Mouse (Mus musculus) stomach, embryonic 14.5 days (tissue): Measurements from ENCODE around the gene Ptpn11. TPM values are rescaled to one million over a fixed set of nuclear protein-coding genes. Genes with fewer than 3 reads are reported as not detected.

ENCODE experiments used
- ATAC-seq: fragments of 200-750 bp; cut with Nextera tagmentation; 2 replicates; pipeline ENCODE4 v1.8.0; 2017; ENCODE audit warnings: low read depth, moderate TSS enrichment; ENCODE audit not compliant: insufficient number of reproducible peaks, insufficient read depth, low FRiP score
- H3K27ac ChIP-seq: fragments of 300-500 bp; sonication (generic); 2 replicates; pipeline ENCODE4 v1.5.1; 2014; ENCODE audit warnings: mild to moderate bottlenecking, low read length, moderate library complexity, mixed read lengths
- H3K27me3 ChIP-seq: fragments of 300-500 bp; sonication (generic); 2 replicates; pipeline ENCODE4 v1.6.1; 2014; ENCODE audit warnings: low read length, control low read depth, mixed read lengths; ENCODE audit not compliant: control insufficient read depth, insufficient read depth
- H3K36me3 ChIP-seq: fragments of 300-500 bp; sonication (generic); 2 replicates; pipeline ENCODE4 v1.6.1; 2014; ENCODE audit warnings: mild to moderate bottlenecking, control low read depth, low read length, moderate library complexity, mixed read lengths; ENCODE audit not compliant: control insufficient read depth, insufficient read depth
- H3K4me1 ChIP-seq: fragments of 300-500 bp; sonication (generic); 2 replicates; pipeline ENCODE4 v1.6.1; 2014; ENCODE audit warnings: low read length, control low read depth, mixed read lengths; ENCODE audit not compliant: control insufficient read depth, insufficient read depth
- H3K4me2 ChIP-seq: fragments of 300-500 bp; sonication (generic); replicated peaks from 2 replicates; pipeline ENCODE4 v1.6.1; 2014; ENCODE audit warnings: low read depth, low read length, control low read depth
- H3K4me3 ChIP-seq: fragments of 300-500 bp; sonication (generic); 2 replicates; pipeline ENCODE4 v1.5.1; 2014; ENCODE audit warnings: low read depth, low read length, control low read depth
- H3K9ac ChIP-seq: fragments of 300-500 bp; sonication (generic); replicated peaks from 2 replicates; pipeline ENCODE4 v1.6.1; 2014; ENCODE audit warnings: low read depth, mild to moderate bottlenecking, control low read depth, low read length, moderate library complexity, mixed read lengths
- H3K9me3 ChIP-seq: fragments of 300-500 bp; sonication (generic); 2 replicates; pipeline ENCODE4 v1.6.1; 2016; ENCODE audit warnings: low read depth, low read length, control low read depth; ENCODE audit not compliant: control insufficient read depth
- WGBS: fragments of 180-500 bp; shearing (Covaris S2); extraction: QIAGEN DNeasy Blood & Tissue Kit; methylation state at CpG from one replicate; pipeline ENCODE4 v1.1.7; 2014; 5-methylcytosine and 5-hydroxymethylcytosine counted together
- polyA plus RNA-seq: library from polyadenylated mRNA; unstranded; fragments of >200 nt; fragmentation: Nextera tagmentation; extraction: Ambion mirVana; gene quantifications from 2 replicates; pipeline ENCODE4 v1.2.1, GENCODE M21; 2014

Gene Ptpn11
- polyA plus RNA-seq, 1 experiment from 2014 or later = 28.3 TPM

DNA sequence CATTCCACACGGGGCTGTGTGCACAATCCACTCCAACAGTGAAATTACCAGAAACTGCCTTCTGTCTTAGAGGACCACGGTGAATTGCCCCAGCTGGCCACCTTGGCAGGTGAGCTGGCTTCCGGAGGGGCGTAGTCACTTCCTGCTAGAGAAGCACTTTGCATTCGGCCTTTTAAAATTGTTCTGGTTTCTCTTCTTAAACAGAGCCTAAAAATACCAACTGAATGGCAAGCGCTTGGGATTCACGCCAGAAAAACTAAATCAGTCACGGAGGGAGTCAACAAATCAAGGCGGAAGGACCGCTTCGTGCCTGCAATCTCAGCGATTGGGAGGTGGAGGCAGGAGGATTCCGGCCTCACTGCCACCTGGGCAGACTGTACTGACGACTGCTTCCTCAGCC is 77.0 kb downstream of the Ptpn11 start:
- Histone ChIP-seq H3K36me3 (no peaks in the 10 kb centered on the region), H3K4me1 (no peaks in the 10 kb centered on the region), H3K9ac (no peak overlapping the region), H3K27me3 (no peaks in the 10 kb centered on the region), H3K4me2 (no peak overlapping the region), H3K9me3 (no peaks in the 10 kb centered on the region), H3K27ac (no peak overlapping the region), H3K4me3 (no peak overlapping the region)
- no peak for ATAC-seq
- 69% methylated on average over 14 of the region's 14 CpGs for WGBS

DNA sequence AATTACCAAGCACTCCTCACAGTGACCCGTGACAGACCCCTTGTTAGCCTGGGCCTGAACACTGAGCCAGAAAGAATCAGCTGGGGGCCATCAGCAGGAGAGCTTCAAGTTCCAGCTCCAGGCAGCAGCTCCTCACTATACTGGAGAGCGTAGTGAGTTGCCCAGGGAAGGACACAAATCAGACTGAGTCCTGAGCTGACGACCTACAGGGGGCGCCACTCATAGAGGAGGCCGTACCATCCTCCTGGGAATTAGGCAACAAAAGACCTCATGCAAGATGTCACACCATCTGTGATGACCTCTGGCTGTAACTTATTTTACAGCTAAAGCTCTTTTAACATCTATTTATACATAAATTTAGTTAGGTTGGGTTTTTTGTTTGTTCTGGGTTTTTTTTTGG is 78.8 kb downstream of the Ptpn11 start:
- ATAC-seq = no peak
- Histone ChIP-seq H3K9ac (no peak overlapping the region), H3K36me3 (no peaks in the 10 kb centered on the region), H3K27ac (no peak overlapping the region), H3K9me3 (no peaks in the 10 kb centered on the region), H3K4me3 (no peak overlapping the region), H3K4me1 (no peaks in the 10 kb centered on the region), H3K4me2 (no peak overlapping the region), H3K27me3 (no peaks in the 10 kb centered on the region)
- 77% methylated on average over 5 of the region's 5 CpGs for WGBS

DNA sequence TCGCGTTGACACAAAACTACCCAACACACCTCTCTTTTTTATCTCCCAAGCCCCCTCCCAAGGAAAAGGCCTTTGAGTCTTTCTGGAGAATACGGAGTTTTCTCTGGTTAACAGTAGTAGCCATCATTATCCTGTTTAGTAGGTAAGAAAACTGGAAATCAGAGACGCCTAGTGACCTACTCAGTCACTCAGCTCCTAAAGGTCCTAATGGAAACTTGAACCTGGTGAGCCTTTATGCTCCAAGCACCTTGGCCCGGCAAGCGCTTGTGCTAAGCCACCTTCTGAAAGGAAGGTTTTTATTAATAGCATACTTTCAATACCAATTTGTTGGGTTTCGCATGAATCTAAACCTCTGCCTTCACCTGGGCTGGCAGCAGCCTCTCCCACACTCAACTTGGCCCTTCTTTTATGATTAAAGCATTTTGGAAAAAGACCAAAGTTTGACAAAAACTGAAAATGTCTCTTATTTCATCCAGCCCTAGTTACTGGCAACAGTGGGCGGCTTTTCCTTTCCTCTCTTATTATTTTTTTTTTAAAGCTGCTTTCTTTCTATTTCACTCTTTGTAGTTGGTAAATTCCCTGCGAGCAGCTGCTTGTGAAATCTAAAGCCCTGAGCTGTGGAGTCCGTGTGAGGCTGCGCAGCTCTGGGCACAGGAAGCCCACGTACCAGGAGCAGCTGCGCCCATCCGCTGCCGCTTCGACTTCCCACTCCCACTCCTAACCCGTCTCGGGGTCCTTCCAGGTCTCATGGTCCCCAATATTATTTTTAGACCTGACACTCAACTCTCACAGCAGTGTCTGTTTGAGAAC is 79.9 kb downstream of the Ptpn11 start:
- WGBS = 87% methylated on average over 18 of the region's 18 CpGs
- Histone ChIP-seq H3K27ac (no peak overlapping the region), H3K27me3 (no peaks in the 10 kb centered on the region), H3K4me3 (no peak overlapping the region), H3K36me3 (no peaks in the 10 kb centered on the region), H3K4me2 (no peak overlapping the region), H3K9me3 (no peaks in the 10 kb centered on the region), H3K4me1 (no peaks in the 10 kb centered on the region), H3K9ac (no peak overlapping the region)
- ATAC-seq = no peak

DNA sequence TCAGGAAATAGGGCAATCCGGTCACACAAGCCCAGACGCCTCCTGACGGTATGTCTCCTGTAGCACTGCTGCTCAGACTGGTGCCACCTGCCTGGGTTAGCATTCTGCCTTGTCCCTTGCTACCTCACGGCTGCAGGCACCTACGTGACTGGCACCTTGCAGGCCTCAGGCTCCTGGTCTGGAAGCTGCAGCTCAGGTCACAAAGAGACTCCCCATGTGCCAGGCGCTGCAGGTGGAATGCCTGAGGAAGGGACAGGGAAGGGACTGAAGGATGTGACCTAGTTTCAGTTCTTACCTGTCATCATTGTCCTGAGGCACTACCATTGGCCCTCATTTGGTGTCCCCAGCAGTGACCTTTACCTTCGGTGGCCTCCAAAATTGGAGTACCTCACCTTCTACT is 82.0 kb downstream of the Ptpn11 start:
- H3K4me3 ChIP-seq = no peak overlapping the region
- no peak overlapping the region for H3K9ac ChIP-seq
- H3K27me3 ChIP-seq = no peaks in the 10 kb centered on the region
- no peak for ATAC-seq
- H3K4me1 ChIP-seq = no peaks in the 10 kb centered on the region
- no peak overlapping the region for H3K27ac ChIP-seq
- H3K4me2 ChIP-seq = no peak overlapping the region
- H3K9me3 ChIP-seq = no peaks in the 10 kb centered on the region
- 68% methylated on average over 7 of the region's 7 CpGs for WGBS
- H3K36me3 ChIP-seq = no peaks in the 10 kb centered on the region

GRCm38 (mm10) chr5:121106913-121107312 is 84.3 kb downstream of the Ptpn11 start:
- Histone ChIP-seq H3K4me1 (no peaks in the 10 kb centered on the region), H3K4me3 (no peak overlapping the region), H3K9ac (no peak overlapping the region), H3K4me2 (no peak overlapping the region), H3K9me3 (no peaks in the 10 kb centered on the region), H3K36me3 (no peaks in the 10 kb centered on the region), H3K27me3 (no peaks in the 10 kb centered on the region), H3K27ac (no peak overlapping the region)
- ATAC-seq = no peak
- WGBS = 75% methylated on average over 3 of the region's 3 CpGs

DNA sequence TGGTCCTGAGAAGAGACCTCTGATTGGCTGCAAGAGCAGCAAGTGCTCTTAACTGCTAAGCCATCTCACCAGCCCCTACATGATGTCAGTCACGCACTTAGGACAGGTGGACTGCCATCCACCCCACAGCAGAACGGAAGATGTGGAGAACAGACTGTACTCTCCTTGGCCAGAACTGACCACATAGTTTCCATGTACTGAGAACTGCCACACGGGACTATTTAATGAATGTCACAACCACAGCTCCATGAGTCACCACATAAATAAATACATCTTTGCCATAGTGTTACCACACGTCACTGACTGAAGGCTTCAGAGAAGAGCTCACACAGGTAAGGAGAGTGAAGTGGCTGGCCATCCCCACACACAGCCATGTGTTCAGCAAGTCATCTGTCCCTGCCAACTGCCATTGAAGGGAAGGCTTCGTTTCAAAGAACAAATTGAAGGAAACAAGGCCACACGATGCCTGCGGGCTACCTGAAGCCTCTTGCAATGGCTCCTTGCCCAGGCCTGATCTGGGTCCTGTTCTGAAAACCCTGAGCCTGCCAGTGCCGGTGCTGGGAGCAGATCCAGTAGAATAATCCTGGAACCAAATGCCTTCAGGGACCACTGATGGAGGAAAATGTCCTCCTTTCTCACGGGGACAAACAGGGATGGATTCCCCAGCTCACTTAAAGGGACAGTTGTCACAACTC is 90.2 kb downstream of the Ptpn11 start:
- Histone ChIP-seq H3K4me3 (no peak overlapping the region), H3K4me2 (no peak overlapping the region), H3K4me1 (no peaks in the 10 kb centered on the region), H3K9ac (no peak overlapping the region), H3K36me3 (no peaks in the 10 kb centered on the region), H3K9me3 (no peaks in the 10 kb centered on the region), H3K27ac (no peak overlapping the region), H3K27me3 (no peaks in the 10 kb centered on the region)
- 78% methylated on average over 9 of the region's 9 CpGs for WGBS
- ATAC-seq = no peak

- Histone ChIP-seq H3K9me3 (no peaks in the 10 kb centered on the region), H3K9ac (no peak overlapping the region), H3K4me1 (no peaks in the 10 kb centered on the region), H3K4me2 (no peak overlapping the region), H3K27ac (no peak overlapping the region), H3K4me3 (no peak overlapping the region), H3K27me3 (no peaks in the 10 kb centered on the region), H3K36me3 (no peaks in the 10 kb centered on the region)
- no peak for ATAC-seq
- WGBS = 44% methylated on average over 2 of the region's 2 CpGs
These were observed 91.1 kb downstream of the Ptpn11 start for GRCm38 (mm10) chr5:121100095-121100494.

GRCm38 (mm10) chr5:121097970-121098369 is 93.2 kb downstream of the Ptpn11 start:
- H3K9ac ChIP-seq = no peak overlapping the region
- H3K4me3 ChIP-seq = no peak overlapping the region
- H3K9me3 ChIP-seq = no peaks in the 10 kb centered on the region
- no peaks in the 10 kb centered on the region for H3K4me1 ChIP-seq
- WGBS = 77% methylated on average over 4 of the region's 4 CpGs
- H3K36me3 ChIP-seq = no peaks in the 10 kb centered on the region
- H3K4me2 ChIP-seq = no peak overlapping the region
- H3K27ac ChIP-seq = no peak overlapping the region
- H3K27me3 ChIP-seq = no peaks in the 10 kb centered on the region
- no peak for ATAC-seq
